ENCODE assay signal across 26 mouse cellular contexts in the genomic region with DNA sequence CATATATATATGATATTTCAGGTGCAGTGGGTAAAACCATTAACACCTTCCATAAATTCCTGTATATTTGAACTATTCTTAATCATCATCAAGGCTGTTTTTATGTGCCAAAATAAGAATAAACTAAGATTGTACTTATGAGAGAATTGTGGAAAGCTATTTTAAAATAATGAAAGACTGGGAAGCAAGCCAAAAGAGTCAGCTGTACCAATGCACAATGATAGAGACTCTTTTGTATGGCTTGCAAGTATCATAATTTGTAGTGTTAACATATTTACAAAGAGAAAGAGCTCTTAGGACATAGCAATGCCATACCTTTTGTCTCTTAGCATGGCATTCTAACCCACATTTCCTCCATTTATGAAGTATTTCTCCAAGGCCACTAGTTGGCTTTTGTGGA.
"Had no signal": no experiment of that assay in that cellular context is flagged by ENCODE, and none has a peak within 500 bp of the region (broad histone marks: within the 10 kb centered on the region; RNA-seq: fewer than 3 reads in every experiment).

No protein-coding gene starts in this region.

- DNase-seq: gastrocnemius, adult 2 months; gastrocnemius, postnatal 10 days; gastrocnemius, postnatal 25 days; heart, adult 2 months; heart, postnatal 14 days; heart, postnatal 36 days; kidney, adult 11 months; kidney, adult 2 months; kidney, adult 9 months; kidney, postnatal 14 days; kidney, postnatal 36 days; layer of hippocampus, adult 9-11 months; layer of hippocampus, postnatal 36 days; left cerebral cortex, postnatal 4 days had no signal

- H3K27ac ChIP-seq: gastrocnemius, adult 2 months; heart, adult 2 months; heart, embryonic 13.5 days; heart, embryonic 15.5 days; hindbrain, embryonic 13.5 days; hindbrain, embryonic 15.5 days; hindbrain, postnatal 0 days; kidney, embryonic 15.5 days; kidney, postnatal 0 days; limb, embryonic 13.5 days; limb, embryonic 15.5 days; liver, embryonic 12.5 days had no signal

- H3K4me3 ChIP-seq: gastrocnemius, adult 2 months; heart, adult 2 months; heart, embryonic 13.5 days; heart, embryonic 15.5 days; hindbrain, embryonic 13.5 days; hindbrain, embryonic 15.5 days; kidney, embryonic 15.5 days; limb, embryonic 13.5 days; limb, embryonic 15.5 days; liver, embryonic 12.5 days had no signal

- H3K36me3 ChIP-seq: heart, embryonic 13.5 days; heart, embryonic 15.5 days; hindbrain, embryonic 13.5 days; hindbrain, embryonic 15.5 days; kidney, embryonic 15.5 days; limb, embryonic 13.5 days; limb, embryonic 15.5 days; liver, embryonic 12.5 days had no signal

- H3K9ac ChIP-seq: heart, embryonic 13.5 days; heart, embryonic 15.5 days; hindbrain, embryonic 13.5 days; hindbrain, embryonic 15.5 days; kidney, embryonic 15.5 days; limb, embryonic 13.5 days; limb, embryonic 15.5 days; liver, embryonic 12.5 days had no signal

- H3K4me1 ChIP-seq: heart, embryonic 13.5 days; heart, embryonic 15.5 days; hindbrain, embryonic 13.5 days; hindbrain, embryonic 15.5 days; kidney, embryonic 15.5 days; limb, embryonic 13.5 days; limb, embryonic 15.5 days; liver, embryonic 12.5 days had no signal

- ATAC-seq: hindbrain, postnatal 0 days; intestine, embryonic 16.5 days; liver, embryonic 12.5 days had no signal

- H3K27me3 ChIP-seq: heart, embryonic 13.5 days; heart, embryonic 15.5 days; hindbrain, embryonic 13.5 days; hindbrain, embryonic 15.5 days; kidney, embryonic 15.5 days; limb, embryonic 13.5 days; limb, embryonic 15.5 days; liver, embryonic 12.5 days had no signal

- H3K4me2 ChIP-seq: heart, embryonic 11.5 days; heart, embryonic 13.5 days; heart, embryonic 15.5 days; hindbrain, embryonic 13.5 days; hindbrain, embryonic 15.5 days; kidney, embryonic 15.5 days; limb, embryonic 13.5 days; limb, embryonic 15.5 days; liver, embryonic 12.5 days had no signal

- H3K9me3 ChIP-seq: heart, embryonic 13.5 days; heart, embryonic 15.5 days; hindbrain, embryonic 13.5 days; hindbrain, embryonic 15.5 days; kidney, embryonic 15.5 days; limb, embryonic 13.5 days; limb, embryonic 15.5 days; liver, embryonic 12.5 days had no signal
